8 mouse cellular contexts compared by ENCODE assay signal in the genomic region with DNA sequence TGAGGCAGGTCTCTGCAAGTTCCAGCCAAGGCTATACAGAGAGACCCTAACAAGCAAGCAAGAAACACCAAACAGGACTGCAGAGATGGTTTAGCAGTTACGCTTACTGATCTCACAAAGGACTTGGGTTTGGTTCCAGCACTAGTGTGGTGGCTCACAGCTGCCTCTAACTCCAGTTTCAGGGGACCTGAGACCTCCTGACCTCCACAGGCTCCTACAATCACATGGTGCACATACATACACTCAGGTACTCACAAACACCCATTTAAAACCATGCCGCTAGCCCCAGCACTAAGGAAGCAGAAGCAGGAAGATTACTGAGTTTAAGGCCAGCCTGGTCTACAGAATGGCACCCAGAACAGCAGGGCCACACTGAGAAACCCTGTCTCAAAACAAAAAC. TPM values are rescaled to one million over a fixed set of nuclear protein-coding genes. Genes with fewer than 3 reads are reported as not detected.
A peak's percentile ranks its signal among the peaks of the same experiment; 100 is the strongest.
DNase-seq lines count a peak whose midpoint lies in the region; ATAC-seq and TF ChIP-seq lines count a peak whose summit lies in the region.

No protein-coding gene starts in this region.

- TF ChIP-seq EP300 in heart, adult 2 months (IDR thresholded peaks at IDR 0.05; ENCODE audit: insufficient read depth, low read depth, low read length), result no peak
- TF ChIP-seq EP300 in liver, postnatal 0 days (IDR thresholded peaks at IDR 0.05; ENCODE audit: low read depth), result no peak

- peaks cover 24% of the 10 kb centered on the region for H3K79me3 ChIP-seq in C2C12 (ENCODE audit: low read depth)

- intact Hi-C loops in heart, adult 2 months (cut with DNase I), result loop anchor here (1.0 to 10.0 kb wide), 4 partner anchors 53 to 370 kb away; partner anchors contain the start of gene Men1

- 89% methylated on average over 2 of the region's 2 CpGs for WGBS in heart, adult 2 months
- 86% methylated on average over 2 of the region's 2 CpGs for WGBS in forebrain, embryonic 16.5 days
- 87% methylated on average over 2 of the region's 2 CpGs for WGBS in liver, postnatal 0 days (ENCODE audit: insufficient replicate concordance)

- no peaks in the 10 kb centered on the region; the same call in 1 of the 2 replicates for H3K79me2 ChIP-seq in heart, adult 2 months (replicated peaks; ENCODE audit: control insufficient read depth, insufficient read depth, low read length)
- H3K79me2 ChIP-seq in C2C12 (ENCODE audit: control insufficient read depth, insufficient read depth), result peaks cover 38% of the 10 kb centered on the region

- no peaks in the 10 kb centered on the region for H3K9me3 ChIP-seq in forebrain, embryonic 16.5 days (ENCODE audit: control insufficient read depth, low read length)
- no peaks in the 10 kb centered on the region for H3K9me3 ChIP-seq in liver, postnatal 0 days (ENCODE audit: low read length)

- no peak overlapping the region for H3K27ac ChIP-seq in heart, adult 2 months
- no peak overlapping the region for H3K27ac ChIP-seq in forebrain, embryonic 16.5 days (ENCODE audit: low read length)
- H3K27ac ChIP-seq in liver, postnatal 0 days (ENCODE audit: low read depth), result peak overlapping the region; percentile 75; the same call in 1 of the 2 replicates

- no peak overlapping the region for H3K4me3 ChIP-seq in heart, adult 2 months
- H3K4me3 ChIP-seq in C2C12 (ENCODE audit: insufficient read depth, poor library complexity, severe bottlenecking), result no peak overlapping the region
- H3K4me3 ChIP-seq in forebrain, embryonic 16.5 days (replicated peaks; ENCODE audit: low read length), result peak overlapping the region; percentile 78
- H3K4me3 ChIP-seq in liver, postnatal 0 days (ENCODE audit: low read depth, low read length), result peak overlapping the region; percentile 83

- H3K36me3 ChIP-seq in heart, adult 2 months (ENCODE audit: control insufficient read depth, insufficient read depth, low read length), result no peaks in the 10 kb centered on the region
- peaks cover 17% of the 10 kb centered on the region for H3K36me3 ChIP-seq in C2C12 (ENCODE audit: control insufficient read depth, insufficient read depth)
- no peaks in the 10 kb centered on the region for H3K36me3 ChIP-seq in forebrain, embryonic 16.5 days (ENCODE audit: control insufficient read depth, insufficient read depth)
- peaks cover 5% of the 10 kb centered on the region for H3K36me3 ChIP-seq in liver, postnatal 0 days (replicated peaks; ENCODE audit: insufficient read depth, low read length)

- no peak for TF ChIP-seq POLR2A in heart, adult 2 months (IDR thresholded peaks at IDR 0.05; ENCODE audit: insufficient read depth, low read depth, low read length)

- peak overlapping the region; percentile 43 for H3ac ChIP-seq in C2C12 (ENCODE audit: control insufficient read depth, insufficient read length, low read depth)

- peak; percentile 90 for DNase-seq in heart, adult 11 months
- no peak for DNase-seq in heart, adult 2 months
- no peak for DNase-seq in liver, postnatal 0 days
- no peak for DNase-seq in adrenal gland, postnatal 4 days (ENCODE audit: low spot score in 2 of 2)
- no peak for DNase-seq in cerebellum, adult 9-10 months

- H3K27me3 ChIP-seq in heart, adult 2 months (ENCODE audit: control insufficient read depth, insufficient read depth, low read length), result no peaks in the 10 kb centered on the region
- no peaks in the 10 kb centered on the region for H3K27me3 ChIP-seq in C2C12 (ENCODE audit: control insufficient read depth, insufficient read depth, insufficient read length)
- H3K27me3 ChIP-seq in forebrain, embryonic 16.5 days (replicated peaks; ENCODE audit: control insufficient read depth, insufficient read depth, low read length), result no peaks in the 10 kb centered on the region
- no peaks in the 10 kb centered on the region for H3K27me3 ChIP-seq in liver, postnatal 0 days (ENCODE audit: insufficient read depth, low read length)

- no peak for ATAC-seq in forebrain, embryonic 16.5 days
- no peak for ATAC-seq in liver, postnatal 0 days
- no peak for ATAC-seq in frontal cortex, adult (ENCODE audit: low TSS enrichment)

- H3K4me2 ChIP-seq in forebrain, embryonic 16.5 days (ENCODE audit: low read length), result peak overlapping the region; percentile 99
- H3K4me2 ChIP-seq in liver, postnatal 0 days (ENCODE audit: low read depth, low read length), result peak overlapping the region; percentile 89

- TF ChIP-seq CTCF in heart, adult 2 months (IDR thresholded peaks at IDR 0.05), result no peak
- no peak for TF ChIP-seq CTCF in C2C12 (IDR thresholded peaks at IDR 0.05; ENCODE audit: control insufficient read depth, insufficient read depth, insufficient read length)
- TF ChIP-seq CTCF in liver, postnatal 0 days (IDR thresholded peaks at IDR 0.05; ENCODE audit: low read depth), result no peak

- H3K9ac ChIP-seq in heart, adult 2 months (ENCODE audit: low read depth, low read length), result no peak overlapping the region
- H3K9ac ChIP-seq in forebrain, embryonic 16.5 days (replicated peaks; ENCODE audit: low read depth, low read length), result no peak overlapping the region
- peak overlapping the region; percentile 85 for H3K9ac ChIP-seq in liver, postnatal 0 days (replicated peaks)

- H3K4me1 ChIP-seq in heart, adult 2 months (ENCODE audit: control insufficient read depth, insufficient read depth, low read length), result peaks cover 2% of the 10 kb centered on the region
- H3K4me1 ChIP-seq in forebrain, embryonic 16.5 days (replicated peaks; ENCODE audit: control insufficient read depth, insufficient read depth, low read length), result peaks cover 22% of the 10 kb centered on the region
- peaks cover 38% of the 10 kb centered on the region for H3K4me1 ChIP-seq in liver, postnatal 0 days (ENCODE audit: insufficient read depth)

TF ChIP-seq in C2C12, 6 proteins besides CTCF, POLR2A, EP300 and RAD21:
- TF ChIP-seq MAX (IDR thresholded peaks at IDR 0.05) (no peak), USF1 (IDR thresholded peaks at IDR 0.05; ENCODE audit: low read depth) (no peak), CEBPB (IDR thresholded peaks at IDR 0.05; ENCODE audit: low read depth) (no peak)

RNA-seq across cellular contexts. Expression of gene Pola2, which starts 0.8 kb away (rescaled TPM):
- 10 to 100 TPM in 1 of 2 experiments, 1 to 10 TPM in 1; 8.6 to 10.9 TPM for total RNA-seq in heart, adult 2 months (2021)
- 27.9 and 38.7 TPM in 2 replicates for polyA plus RNA-seq in heart, adult 2 months (2012; rRNA removed)
- polyA plus RNA-seq in C2C12 (2012; fragmentation: generic; extraction: Trizol), result 45.1 TPM
- 31.9 and 34.2 TPM in 2 replicates for polyA plus RNA-seq in forebrain, embryonic 16.5 days (2015; fragmentation: Nextera tagmentation; extraction: Ambion mirVana)
- 19.2 and 21.5 TPM in 2 replicates for polyA plus RNA-seq in liver, postnatal 0 days (2015; fragmentation: Nextera tagmentation; extraction: Ambion mirVana)
- total RNA-seq in adrenal gland, postnatal 4 days (2021), result 10 to 100 TPM; 35.0 to 37.9 TPM

RNA-seq across cellular contexts. Expression of gene Slc22a20, which starts 21.1 kb away (rescaled TPM):
- not detected for total RNA-seq in heart, adult 2 months (2021)
- polyA plus RNA-seq in heart, adult 2 months (2012; rRNA removed), result not detected in 2 replicates
- polyA plus RNA-seq in C2C12 (2012; fragmentation: generic; extraction: Trizol), result not detected
- polyA plus RNA-seq in forebrain, embryonic 16.5 days (2015; fragmentation: Nextera tagmentation; extraction: Ambion mirVana), result not detected in 2 replicates
- 0.09 TPM in 1 of 2 replicates, not detected in the other for polyA plus RNA-seq in liver, postnatal 0 days (2015; fragmentation: Nextera tagmentation; extraction: Ambion mirVana)
- total RNA-seq in adrenal gland, postnatal 4 days (2021), result not detected

RNA-seq across cellular contexts. Expression of gene Cdc42ep2, which starts 40.2 kb away (rescaled TPM):
- total RNA-seq in heart, adult 2 months (2021), result 1 to 10 TPM; 8.0 to 8.4 TPM
- polyA plus RNA-seq in heart, adult 2 months (2012; rRNA removed), result 11.7 and 19.0 TPM in 2 replicates
- polyA plus RNA-seq in C2C12 (2012; fragmentation: generic; extraction: Trizol), result 3.6 TPM
- 11.1 and 12.4 TPM in 2 replicates for polyA plus RNA-seq in forebrain, embryonic 16.5 days (2015; fragmentation: Nextera tagmentation; extraction: Ambion mirVana)
- polyA plus RNA-seq in liver, postnatal 0 days (2015; fragmentation: Nextera tagmentation; extraction: Ambion mirVana), result 3.0 TPM in 2 replicates
- total RNA-seq in adrenal gland, postnatal 4 days (2021), result 10 to 100 TPM; 11.4 TPM

RNA-seq across cellular contexts. Expression of gene Capn1, which starts 50.9 kb away (rescaled TPM):
- total RNA-seq in heart, adult 2 months (2021), result 10 to 100 TPM; 26.4 to 26.8 TPM
- 21.5 and 26.2 TPM in 2 replicates for polyA plus RNA-seq in heart, adult 2 months (2012; rRNA removed)
- 36.9 TPM for polyA plus RNA-seq in C2C12 (2012; fragmentation: generic; extraction: Trizol)
- 1.3 and 2.2 TPM in 2 replicates for polyA plus RNA-seq in forebrain, embryonic 16.5 days (2015; fragmentation: Nextera tagmentation; extraction: Ambion mirVana)
- polyA plus RNA-seq in liver, postnatal 0 days (2015; fragmentation: Nextera tagmentation; extraction: Ambion mirVana), result 6.8 and 7.2 TPM in 2 replicates
- 10 to 100 TPM; 28.5 to 43.9 TPM for total RNA-seq in adrenal gland, postnatal 4 days (2021)

RNA-seq across cellular contexts. Expression of gene Dpf2, which starts 52.0 kb away (rescaled TPM):
- total RNA-seq in heart, adult 2 months (2021), result 10 to 100 TPM; 82.3 to 83.5 TPM
- polyA plus RNA-seq in heart, adult 2 months (2012; rRNA removed), result 71.8 and 104 TPM in 2 replicates
- polyA plus RNA-seq in C2C12 (2012; fragmentation: generic; extraction: Trizol), result 69.3 TPM
- 124 and 126 TPM in 2 replicates for polyA plus RNA-seq in forebrain, embryonic 16.5 days (2015; fragmentation: Nextera tagmentation; extraction: Ambion mirVana)
- 28.1 and 32.6 TPM in 2 replicates for polyA plus RNA-seq in liver, postnatal 0 days (2015; fragmentation: Nextera tagmentation; extraction: Ambion mirVana)
- total RNA-seq in adrenal gland, postnatal 4 days (2021), result 100 to 1,000 TPM; 158 to 169 TPM

Comparison
In these comparisons a context has a peak if more than half of its experiments do, and no peak if none do; other contexts are left out.
1. H3K4me3 ChIP-seq: peak in forebrain, embryonic 16.5 days (single experiment) and liver, postnatal 0 days (single experiment); none in heart, adult 2 months (single experiment) and C2C12 (single experiment).